Mouse (Mus musculus) lung, postnatal 10 days (tissue): Measurements from ENCODE around the gene Cfap58.

ENCODE experiments used
- DNase-seq: peaks from one replicate; pipeline ENCODE4 v3.0.0; 2021

Gene Cfap58

DNA sequence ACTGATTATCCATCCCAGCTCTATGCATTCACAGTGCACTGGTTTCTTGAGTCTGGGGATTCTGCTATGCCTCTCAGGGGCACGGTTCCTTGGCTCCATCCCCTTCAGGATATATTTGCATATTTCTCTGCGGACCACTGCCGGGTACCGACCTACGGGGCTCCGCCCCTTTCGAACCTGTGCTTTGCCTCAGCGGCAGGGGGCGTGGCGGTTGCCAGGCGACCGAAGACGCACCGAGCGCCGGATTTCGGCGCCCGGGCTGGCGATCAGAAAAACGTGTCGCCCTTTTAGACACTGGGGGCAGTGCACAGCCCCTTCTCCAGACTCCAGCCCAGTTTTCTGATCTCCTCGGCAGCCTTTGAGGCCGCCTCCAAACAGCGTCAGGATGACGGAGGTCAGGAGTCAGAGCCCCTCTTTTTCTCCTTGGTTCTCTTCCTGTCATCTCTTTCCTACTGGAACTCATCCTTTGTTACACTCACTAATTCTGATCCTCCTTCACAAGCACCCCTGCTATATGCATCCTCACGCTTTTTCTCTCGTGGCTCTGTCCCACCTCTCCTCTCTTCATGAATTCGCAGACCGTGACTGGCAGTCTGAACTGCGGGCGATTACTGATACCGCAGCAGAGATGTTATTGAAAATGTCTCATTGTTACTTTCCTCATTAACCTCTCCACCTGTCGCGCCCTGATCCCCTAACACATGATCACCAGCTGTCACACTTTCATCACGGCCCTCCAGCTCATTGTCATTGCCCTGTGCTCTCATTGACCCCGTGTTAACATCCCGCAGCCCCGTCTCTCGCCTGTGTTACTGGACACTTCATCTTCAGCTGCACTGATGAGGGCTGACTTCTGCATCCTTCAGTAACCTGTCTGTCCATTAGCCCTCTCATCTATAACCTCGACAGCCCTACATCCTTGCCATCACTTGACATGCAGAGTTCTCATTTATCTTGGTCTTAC lies at the start of gene Cfap58:
TSS of gene Cfap58 (plus strand) at position 233 of the 964 bp plus-strand sequence.
- DNase-seq: peak; percentile 67

DNA sequence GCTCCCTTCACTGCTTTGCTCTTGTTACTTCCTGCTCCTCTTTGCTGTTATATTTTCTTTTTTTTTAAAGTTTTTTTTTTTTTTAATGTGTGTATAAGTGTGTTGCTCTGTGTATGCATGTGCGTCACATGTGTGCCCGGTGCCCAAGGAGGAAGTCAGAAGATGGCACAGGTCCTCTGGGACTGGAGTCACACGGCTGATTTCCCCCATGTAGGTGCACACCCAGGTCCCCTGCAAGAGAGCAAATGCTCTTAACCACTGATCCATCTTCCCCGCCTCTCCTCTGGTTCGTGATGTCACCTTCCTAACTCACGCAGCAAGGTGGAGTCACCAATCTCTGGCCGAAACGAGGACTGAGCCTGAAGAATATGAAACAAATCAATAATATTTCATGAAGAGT lies 49.4 kb upstream of the Cfap58 start:
- DNase-seq: no peak

DNA sequence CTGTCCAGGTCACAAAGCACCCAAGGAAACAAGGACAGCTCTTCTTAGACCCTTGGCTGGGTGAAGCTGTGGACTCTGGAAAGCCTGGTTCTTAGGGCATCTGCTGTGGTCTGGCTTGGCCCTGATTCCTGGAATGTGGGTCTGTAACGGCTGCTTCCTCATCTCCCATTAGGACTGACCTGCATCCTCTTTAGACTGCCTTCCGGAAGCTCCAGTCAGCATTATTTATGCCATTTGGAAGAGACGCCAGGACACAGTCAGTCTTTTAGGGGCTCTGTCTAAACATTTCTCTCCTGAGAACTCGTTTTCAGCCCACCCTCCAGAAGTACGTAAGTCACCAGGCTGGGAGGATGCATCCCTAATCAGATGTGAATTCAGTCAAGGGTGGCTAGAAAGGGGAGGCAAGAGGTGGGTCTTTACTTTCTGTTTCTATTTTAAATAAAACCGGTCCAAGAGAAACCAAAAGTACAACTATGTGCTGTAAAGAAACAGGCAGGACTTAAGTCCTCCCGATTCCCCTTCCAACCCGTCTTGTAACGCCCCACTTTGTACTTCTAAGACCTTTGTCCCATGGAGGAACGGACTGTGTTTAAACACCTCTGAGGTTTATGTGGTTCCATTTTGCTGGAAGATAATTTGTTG lies 46.9 kb upstream of the Cfap58 start:
- peak; percentile 58 for DNase-seq

DNA sequence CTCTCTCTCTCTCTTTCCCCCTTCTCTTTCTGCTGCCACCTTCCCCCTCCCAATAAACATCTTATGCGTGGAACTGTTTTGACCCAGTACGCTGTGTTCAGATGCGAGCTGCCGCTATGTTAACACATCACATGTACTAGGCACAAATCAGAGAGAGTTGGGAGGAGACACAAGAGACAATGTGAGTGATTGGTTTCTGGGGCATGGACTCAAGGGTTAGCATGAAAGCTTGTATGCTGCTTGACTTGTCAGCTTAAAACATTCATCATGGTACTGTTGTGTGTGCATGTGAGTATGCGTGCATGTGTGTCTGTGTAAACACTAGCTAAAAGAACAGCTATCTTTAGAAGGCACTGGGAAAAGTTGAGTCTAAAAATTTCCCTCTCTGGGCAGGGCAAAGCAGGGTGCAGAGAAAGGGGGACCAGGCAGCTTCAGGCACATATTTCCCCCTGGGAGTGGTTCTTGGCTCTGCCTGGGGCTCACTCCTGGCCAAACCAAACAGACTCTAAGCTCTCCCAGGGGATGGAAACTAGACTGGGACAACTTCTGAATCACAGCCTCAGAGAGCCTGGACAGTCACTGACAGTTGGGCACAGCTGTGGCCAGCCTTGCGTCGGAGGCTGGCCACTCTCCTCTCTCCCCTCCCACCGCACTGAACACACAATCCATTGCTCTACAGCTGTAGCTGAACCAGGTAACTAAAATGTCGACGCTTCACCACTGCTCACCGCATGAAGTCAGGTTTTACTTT lies 45.7 kb upstream of the Cfap58 start:
- peak; percentile 70 for DNase-seq

DNA sequence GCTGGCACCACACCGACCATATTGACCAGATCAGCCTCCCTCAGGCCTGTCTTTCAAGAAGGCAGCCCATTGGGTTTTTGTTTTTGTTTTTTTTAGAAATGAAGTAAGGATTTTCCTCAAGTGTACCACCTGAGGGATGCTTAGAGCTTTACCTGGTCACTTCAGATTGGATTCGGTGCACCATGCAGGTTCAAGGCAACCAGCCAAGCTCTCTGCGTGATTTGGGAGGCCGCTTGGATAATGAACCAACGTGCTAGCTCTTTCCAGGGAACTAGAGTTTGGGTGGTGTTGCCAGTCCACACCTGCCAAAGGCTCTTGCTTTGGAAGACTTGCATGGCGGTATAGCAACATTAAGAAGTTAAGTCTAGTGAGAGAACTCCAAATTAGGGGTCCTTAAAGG lies 44.4 kb upstream of the Cfap58 start:
- no peak for DNase-seq

DNA sequence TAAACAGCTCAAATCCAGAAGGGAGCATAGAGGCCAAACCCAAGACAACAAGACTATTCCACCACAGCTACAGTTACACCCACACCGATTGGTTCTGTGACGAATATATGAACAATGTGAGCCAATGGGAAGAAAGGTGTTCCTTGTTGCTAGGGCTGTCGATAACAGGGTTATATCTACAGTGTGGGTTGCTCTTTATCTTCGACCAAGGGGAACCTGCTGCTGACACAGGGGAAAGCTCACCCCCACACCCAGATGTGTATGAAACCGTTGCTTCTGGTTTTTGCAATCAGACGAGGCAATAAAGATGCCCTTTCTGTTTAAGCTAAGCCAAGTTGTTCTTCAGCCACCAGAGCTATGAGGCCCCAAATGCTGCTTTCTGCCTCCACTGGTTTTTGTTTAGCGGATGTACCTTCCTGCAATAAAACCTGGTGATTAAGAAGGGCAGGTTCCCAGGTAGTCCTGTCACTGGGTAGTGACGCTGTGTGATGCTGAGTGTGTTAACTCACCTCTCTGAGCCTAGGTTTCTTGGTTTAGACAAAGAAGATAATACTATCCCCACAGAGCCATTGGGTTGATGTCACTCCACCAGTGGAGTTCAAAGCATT lies 38.9 kb upstream of the Cfap58 start:
- DNase-seq: no peak

DNA sequence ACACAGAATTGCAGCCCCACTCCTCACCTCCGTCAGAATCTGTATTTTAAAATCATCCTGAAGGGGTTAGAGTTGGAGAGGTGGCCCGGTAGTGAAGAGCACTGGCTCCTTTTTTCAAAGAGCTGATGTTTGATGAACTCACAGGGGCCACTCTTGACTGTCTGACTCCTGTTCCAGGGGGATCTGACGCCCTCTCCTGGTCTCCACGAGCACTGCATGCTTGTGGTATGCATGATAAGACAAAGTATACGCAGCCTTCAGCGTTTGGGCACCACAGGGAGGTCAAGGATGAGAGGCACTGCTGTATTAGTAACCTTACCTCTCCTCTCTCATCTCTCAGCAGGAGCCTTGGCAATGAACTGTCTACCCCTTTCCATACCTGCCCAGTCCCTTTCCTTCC lies 37.5 kb upstream of the Cfap58 start:
- no peak for DNase-seq

DNA sequence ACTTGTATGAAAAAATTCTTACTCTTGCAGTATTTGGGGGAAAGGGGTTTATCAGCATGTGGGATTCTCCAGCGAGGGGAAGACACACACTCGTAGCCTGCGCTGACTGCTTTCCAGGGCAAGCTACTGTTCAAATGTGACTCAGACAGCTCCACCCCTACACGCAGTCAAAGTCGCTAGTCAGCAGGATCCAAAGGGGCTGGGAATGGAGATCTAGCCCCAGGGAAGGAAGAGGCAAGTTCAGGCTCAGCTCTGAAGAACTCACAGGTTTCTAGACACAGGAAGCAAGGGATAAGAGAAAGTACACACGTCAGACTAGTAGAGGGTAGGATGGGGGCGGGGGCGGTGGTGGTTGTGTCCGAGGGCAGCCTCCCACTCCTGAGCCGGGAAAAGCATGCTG lies 36.9 kb upstream of the Cfap58 start:
- no peak for DNase-seq

DNA sequence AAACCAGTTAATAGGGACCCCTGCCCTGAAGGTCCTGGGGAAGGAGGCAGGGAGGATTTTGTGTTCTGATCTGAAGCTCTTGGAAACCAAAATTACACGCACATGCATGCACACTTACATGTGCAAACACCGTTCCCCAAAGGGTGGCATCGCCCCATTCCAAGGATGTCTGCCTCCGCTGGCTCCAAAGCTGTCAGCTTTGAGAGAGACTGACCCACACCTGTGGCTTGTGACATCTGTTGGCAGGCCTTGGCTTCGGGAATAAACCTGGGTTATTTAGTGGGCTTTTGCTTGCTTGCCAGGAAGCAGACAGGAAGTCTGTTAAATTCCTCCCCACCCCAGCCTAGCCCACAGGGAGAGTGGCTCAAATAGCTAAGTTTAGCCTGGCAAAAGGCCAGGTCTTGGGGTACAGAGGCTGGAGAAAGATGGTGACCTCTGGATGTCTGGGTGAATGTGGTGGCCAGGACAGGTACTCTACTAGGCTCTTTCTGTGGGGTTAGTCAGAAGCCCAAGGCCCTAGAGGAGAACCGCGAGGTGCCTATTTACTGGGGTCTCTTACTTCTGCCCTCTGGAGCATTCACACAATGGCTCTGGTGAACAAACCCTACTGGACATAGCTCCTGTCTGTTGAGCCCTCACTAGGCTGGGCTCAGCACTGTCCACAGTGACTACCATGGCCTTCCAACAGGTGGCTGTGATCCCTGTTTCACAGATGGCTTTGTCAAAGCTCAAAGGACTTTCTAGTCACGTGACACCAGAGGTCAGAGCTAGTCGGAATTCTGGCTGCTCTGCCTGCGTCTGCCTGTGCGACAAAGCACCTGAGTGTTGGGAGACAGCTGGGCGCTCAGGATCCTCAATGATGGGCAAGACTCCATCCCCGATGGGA lies 34.9 kb upstream of the Cfap58 start:
- DNase-seq: peak; percentile 62

DNA sequence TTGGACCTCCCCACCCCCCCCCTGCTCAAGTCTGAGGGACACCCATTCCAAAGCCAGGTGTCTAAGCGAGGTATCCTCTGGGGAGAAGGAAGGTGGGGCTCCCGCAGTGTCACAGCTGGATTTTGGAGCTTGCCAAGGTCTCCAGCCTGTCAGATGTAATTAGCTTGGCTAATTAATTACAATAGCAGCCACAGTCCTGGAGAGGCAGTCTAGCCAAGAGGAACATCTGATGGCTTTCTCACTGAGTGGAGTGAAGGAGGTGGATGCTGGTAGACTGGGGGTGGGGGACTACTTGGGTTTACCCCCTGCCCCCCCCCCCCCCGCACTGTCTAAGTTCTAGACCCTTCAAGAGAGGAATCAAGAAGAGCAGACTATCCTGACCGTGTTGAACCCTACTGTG lies 33.8 kb upstream of the Cfap58 start:
- no peak for DNase-seq

DNA sequence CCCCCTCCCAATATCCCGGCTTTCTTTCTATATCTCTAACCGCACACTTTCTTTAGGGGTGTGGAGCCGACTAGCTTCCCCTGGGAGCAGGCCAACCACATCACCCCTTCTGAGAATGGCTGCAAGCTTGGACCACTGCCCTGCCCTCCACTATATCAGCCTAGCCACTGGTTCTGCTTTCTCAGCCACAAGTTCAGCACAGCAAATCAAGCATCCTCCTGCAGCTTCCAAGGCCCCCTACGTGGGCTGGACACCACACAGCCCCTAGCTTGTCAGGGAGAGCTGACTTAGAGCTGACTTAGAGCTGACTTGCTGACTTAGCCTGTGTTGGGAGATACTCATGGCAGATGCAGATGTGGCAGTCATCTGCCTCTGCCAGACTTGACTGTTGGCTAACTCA lies 32.4 kb upstream of the Cfap58 start:
- no peak for DNase-seq

DNA sequence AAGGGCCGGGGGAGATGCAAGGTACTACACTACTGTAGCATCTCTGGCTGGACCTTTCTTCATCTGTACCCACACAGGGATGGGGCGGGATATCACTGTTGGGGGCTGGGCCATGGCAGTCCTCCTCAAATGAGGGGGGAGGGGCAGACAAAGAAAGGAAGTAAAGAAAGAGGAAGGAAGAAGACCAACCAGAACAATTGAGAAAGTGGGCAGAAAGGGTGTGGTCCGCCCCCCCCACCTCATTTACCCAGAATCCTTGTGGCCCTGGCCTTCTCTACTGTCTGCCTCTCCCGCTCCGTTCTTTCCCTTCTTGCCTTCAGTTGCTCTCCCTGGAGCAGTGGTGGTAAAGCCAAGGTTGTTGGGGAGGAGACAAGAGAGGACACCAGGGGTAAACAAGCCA lies 31.9 kb upstream of the Cfap58 start:
- DNase-seq: no peak

DNA sequence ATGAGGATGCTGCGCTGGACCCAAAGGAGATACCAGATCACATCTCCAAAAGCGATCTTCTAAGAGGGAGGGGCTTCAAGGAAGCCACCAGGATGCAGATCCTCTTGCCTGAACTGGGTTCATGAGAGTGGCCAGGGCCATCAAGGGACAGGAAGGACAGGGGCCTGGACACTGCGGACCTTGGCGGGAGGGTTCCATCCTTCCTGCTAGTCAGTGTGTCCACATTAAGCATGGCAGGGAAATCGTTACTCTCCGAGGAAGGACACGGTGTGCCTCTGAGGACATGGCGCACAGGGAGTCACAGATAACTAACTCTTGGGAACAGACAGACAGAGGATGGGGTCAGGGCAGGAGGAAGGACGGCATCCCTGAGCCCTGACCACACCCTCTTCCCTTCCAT lies 29.9 kb upstream of the Cfap58 start:
- no peak for DNase-seq

DNA sequence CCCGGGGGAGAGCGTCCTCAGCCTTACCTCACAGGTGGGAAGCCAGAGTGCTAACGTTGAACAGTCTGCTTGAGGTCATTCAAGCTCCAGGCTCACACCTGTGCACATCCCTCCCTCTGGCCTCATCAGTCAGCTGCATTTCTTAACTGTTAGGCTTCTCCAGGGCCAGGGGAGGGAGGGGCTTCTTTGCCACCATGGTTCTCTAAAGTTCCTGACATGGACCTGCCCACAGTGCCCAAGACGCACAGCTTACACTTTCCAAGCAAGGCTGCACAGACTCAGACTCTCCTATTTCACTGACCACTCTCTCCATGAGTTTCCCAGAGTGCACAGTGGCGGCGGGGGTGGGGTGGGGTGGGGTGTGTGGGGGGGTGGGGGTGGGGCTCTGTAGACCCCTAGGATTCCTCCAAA lies 28.5 kb upstream of the Cfap58 start:
- DNase-seq: no peak

DNA sequence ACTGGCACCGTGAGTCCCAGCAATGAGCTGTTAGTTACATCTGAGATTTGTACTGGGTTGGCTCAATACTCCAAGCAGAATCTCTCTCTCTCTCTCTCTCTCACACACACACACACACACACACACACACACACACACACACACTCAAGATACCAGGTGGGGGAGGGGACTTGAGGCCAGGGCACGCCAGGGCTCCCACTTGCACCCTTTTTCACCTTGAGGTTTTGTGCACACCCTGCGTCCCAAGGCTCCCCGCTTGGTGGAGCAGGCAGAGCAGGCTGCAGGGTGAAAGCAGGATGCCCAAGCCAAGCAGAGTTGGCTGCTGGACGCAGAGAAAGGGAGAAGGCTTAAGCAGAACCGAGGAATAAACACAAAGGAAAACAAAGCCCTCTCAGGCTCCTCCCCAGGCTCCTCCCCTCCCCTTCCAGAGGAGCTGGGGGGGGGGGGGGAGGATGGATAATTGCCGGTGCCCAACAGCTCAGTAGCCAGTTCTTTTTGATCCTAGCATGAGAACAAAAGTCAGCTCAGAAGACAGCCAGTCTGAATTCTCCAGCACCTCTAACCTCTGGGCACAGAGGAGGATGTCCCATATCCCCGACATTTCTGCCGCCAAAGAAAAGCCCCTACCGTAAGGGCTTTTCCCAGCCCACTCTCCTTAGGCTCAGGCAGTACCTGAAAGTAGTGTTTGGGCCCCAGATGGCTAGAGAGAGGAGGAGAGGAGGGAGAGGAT lies 27.9 kb upstream of the Cfap58 start:
- DNase-seq: peak; percentile 76

DNA sequence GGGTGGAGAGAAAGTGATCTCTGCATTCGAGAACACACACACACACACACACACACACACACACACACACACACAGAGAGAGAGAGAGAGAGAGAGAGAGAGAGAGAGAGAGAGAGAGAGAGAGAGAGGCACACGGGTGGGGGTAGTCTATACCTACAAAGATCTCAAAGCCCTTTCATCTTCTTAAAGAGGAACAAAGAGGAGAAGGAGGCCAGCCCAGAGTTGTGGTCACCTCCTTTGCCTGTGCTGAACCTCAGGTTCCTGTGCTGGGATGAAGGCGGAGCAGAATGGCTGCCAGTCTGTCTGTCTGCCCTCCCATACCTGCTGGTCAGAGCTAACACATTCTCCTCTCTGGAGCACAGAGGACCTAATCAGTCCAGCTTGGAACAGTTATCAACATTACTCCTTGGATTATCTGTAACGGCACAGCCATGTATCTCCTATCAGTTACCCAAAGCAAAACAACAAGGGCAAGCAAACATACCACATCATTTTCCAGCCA lies 27.3 kb upstream of the Cfap58 start:
- DNase-seq: no peak

DNA sequence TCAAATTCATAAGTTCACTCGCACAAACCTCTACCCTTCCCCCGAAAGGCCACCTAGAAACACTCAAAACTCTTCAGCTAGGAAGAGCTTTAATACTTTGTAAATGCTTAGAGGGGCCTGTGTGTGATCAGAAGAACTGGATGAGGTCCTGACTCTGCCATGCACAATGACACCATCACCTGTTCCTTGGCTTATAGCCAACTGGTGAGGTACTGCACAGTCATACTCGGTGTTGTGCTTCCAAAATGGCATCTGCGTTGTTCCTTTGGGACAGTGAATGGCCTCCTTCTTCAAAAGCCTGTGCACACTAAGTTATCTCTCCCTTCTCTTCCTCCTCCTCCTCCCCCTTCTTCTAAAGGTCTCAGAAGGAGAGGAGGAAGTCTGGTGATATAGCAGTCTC lies 26.7 kb upstream of the Cfap58 start:
- DNase-seq: no peak

DNA sequence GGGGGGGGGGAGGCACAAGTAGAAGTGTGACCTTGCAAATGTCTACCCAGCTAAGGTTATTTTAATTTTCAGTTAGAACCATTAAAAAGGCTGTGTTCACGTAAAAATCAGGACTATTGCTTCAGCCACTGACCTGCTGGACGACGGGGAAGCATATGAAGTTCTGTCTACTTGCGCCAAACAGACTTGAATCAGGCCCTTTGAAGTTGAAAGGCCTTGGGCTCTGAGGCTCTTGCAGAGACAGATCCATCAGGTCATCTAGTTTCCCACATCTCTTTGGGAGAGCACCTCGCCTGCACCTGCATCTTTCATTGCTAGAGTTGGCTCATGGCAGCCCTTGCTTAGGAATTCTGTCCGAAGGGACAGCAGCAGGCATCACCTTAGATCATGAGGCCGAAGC lies 24.1 kb upstream of the Cfap58 start:
- no peak for DNase-seq

DNA sequence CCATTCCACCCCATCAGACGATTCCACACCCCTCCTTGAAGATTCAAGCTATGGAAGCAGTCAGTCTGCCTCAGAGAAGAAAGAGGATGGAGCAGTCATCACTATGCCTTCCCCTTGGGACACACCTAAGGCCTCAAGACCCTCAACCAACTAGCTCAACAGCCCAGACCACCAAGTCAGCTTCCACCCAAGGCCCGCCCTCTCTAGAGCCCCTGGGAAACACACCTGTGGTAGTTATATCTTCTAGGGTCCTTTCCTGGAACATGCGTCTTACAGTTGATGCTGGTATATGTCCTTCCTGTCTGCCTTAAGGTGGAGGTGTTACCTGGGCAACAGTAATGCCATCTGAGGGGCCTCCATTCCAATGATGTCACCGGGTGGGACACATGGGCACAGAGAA lies 23.3 kb upstream of the Cfap58 start:
- DNase-seq: no peak

DNA sequence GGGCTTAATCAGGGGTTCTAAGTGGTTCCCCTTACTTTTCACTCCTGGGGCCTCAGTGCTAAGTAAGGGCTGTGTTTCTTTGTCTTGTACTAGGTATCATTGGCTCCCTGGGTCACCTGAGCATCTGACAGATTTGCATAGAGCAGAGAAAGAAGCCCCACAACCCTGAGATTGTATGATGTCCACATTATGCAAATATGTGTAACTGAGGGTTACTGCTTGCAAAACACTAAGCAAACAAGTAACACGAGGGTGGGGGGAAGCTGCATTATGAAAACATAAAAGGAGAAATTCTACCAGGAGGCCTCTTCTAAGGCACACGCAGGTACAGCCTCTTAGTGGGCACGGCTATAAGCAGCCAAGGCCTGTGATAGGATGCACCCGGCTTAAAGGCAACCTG lies 22.2 kb upstream of the Cfap58 start:
- no peak for DNase-seq

DNA sequence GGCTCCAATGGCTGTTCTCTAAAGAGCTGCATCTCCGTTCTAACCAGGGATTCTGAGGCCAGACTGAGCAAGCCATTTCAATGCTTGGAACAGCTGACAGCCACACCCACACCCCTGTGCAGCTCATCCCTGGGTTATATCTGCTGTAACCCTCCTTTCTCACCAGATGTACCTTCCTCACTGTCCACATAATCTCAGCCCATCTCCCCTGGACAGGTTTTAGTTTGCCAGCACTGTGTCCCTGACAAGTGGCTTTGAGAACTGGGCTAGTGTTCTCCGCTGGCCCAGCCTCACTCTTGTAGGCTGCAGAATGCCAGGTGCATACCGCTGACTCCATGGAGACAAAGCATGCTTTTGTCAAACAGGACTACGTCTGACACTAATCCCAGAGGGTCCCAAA lies 20.1 kb upstream of the Cfap58 start:
- no peak for DNase-seq
